Mouse (Mus musculus): ENCODE measurements around the gene Cdc20b.
A peak's percentile ranks its signal among the peaks of the same experiment; 100 is the strongest.

Cdc20b gene

DNA sequence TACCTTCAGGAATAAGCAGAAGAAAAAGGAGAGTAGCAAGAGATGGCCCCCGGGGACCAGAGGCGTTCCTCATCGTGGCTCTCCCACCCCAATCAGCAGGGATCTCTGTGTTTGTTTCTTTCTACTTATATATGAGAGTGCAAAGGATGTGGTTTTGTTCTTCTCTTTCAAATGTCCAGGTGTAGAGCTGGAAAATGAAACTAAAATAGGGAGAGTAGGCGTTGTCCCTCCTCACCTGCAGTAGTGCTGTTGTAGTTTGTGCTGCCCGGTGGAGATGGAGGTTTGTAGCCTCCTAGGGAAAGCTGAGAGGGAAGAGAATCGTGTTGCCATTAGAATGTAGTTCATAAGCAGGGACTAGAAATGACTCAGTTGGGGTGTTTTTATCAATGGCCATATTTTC is 66.0 kb downstream of the Cdc20b start, which contains the start of gene Gzma:
Gene Gzma, minus strand, starts transcription at position 103 of the 400 bp plus-strand sequence.
- no peak for DNase-seq (ENCODE audit: low spot score)

DNA sequence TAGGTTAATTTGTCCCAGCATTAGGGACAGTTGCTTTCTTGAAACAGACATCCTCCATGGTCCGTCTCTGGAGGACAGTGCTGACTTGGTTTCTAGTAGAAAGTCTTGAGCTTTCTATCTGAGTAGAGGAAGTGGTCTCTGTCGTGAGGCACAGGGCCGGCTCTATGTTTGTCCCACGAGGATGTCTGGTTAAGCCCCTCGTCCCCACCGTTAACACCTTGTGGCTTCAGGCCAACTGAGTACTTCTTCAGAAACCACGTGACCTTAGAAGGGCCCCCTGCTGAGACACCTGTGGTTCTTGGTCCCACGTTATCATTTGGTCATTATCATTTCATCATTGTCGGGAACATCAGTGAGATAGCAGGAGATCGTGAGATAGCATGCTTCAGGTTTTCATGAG is 66.9 kb downstream of the Cdc20b start:
- DNase-seq (ENCODE audit: low spot score): no peak

DNA sequence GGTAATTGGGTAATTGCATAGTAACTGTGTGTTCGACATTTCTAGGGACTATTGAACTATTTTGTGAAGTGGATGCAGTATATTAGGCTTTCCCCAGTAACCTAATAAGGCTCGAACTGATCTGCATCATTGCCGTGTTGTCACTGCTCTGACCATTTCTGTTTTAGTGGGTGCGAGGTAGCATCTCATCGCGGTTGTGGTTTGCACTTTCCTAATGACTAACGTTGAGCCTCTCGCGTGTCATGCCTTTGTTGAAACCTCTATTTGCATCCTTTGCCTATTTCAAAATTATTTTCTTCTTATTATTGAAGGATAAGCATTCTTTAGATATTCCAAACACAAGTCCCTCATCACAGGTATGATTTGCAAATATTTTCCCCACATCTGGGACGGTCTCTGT is 69.8 kb downstream of the Cdc20b start:
- DNase-seq (ENCODE audit: low spot score): no peak

DNA sequence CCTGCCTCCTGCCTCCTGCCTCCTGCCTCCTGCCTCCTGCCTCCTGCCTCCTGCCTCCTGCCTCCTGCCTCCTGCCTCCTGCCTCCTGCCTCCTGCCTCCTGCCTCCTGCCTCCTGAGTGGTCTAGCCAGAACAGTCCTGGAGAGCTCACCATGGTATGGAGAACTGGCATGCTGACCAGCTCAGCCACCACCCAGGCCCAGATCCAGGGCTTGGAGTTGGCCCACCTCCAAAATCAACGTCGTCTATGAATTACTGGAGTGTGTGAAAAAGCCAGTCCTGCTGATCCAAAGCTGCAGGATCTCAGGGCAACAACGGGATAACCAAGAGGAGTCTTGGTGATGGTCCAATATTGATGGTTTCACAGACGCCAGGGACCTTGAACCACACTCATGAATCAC is 84.1 kb downstream of the Cdc20b start:
- DNase-seq (ENCODE audit: low spot score): no peak

DNA sequence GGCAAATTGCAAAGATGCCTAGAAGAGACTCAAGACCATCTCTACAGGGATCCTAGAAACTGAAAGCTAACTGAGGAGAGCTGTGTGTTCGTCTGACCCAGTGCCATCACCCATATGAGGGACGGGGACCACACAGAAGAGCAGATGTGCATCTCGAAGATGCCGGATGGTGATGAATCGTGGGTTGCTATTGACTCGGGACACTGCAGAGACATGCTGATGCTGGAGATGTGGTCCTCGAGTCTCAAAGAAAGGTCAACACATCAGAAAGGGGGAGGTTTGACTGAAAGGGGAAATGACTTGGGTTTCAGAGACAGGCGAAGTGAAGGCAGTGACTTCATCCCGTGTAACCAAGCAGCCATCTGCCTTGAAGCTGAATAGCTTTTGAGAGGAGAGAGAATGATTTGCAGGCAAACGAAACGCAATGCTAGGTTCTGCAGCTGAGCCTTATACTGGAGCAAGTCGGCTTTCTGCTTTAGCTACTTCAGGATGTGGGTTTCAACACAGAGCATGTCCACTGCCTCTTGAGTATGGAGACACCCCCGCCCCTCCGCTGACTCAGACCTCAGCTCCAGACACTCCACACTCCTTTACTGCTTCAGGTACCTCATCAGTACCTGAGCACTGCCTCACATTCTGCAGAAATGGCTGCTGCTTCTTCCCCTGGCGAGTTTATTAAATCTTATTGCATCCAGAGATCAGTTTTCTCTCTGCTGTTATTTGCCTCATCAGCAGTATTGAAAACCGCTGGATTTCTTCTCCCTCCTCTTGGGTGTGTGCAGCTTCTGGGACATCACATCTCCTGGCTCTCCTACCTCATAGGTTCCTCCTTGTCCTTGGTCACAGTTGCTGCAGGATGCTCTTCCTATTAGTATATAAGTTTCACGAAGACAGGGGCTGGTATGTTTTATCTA is 85.7 kb downstream of the Cdc20b start:
- DNase-seq (ENCODE audit: low spot score): no peak

DNA sequence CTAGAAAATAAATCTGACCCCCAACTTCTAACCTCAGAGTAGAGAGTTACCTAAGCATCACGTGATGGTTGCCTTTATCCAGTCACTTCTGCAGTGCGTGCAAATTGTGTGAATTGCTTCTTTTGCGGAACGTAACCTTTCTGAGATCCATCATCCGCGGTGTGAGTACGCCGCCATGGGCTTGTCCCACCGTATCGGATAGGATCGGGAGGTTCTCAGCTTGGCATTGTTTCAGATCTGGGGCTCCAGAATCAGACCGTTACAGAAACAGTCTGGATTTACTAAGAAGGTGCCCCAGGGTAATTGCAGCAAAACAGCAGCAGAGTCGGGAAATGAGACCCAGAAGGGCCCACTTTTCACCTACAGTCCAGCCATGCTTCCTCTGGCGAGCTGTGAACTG is 86.4 kb downstream of the Cdc20b start:
- no peak for DNase-seq (ENCODE audit: low spot score)

DNA sequence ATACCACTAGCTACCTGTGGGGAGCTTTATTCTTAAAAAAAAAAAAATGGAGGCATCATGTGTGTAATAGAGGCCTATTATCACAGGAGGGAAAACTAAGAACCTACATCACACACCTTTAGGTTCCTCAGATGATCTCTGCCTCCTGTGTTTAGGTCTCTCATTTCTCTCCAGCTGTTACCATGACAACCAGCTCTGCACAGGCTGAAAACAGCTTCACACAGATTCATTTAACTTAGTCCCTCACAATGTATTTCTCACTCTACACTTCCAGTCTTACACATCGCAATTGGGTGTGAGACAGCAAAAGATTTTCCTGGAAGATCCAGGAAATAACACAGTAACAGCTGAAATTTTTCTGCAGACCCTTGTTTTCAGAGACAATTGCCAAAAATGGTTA is 95.1 kb downstream of the Cdc20b start:
- peak; percentile 11 for DNase-seq (ENCODE audit: low spot score)

DNA sequence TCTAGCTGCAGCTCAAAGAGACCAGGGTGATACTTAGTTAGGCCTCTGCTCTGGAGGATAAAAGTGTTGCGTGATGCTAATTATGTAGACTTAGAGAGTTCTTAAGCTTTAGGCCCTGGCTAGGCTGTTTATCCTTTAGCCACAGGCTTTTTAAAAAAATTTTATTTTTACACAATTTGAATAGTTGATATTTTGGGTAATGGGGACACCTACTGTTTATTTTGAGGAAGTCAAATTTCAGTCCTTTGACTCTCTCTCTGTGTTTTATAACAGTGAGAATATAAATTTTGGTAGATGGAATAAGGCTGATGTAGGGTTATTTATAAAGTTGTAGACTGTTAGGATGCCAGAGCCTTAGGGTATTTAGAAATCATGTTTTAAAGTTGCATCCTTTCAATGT is 104.7 kb downstream of the Cdc20b start:
- DNase-seq (ENCODE audit: low spot score): no peak

Data from embryo, embryonic 10 days (tissue).